9 mouse cellular contexts compared by ENCODE assay signal in the genomic region with DNA sequence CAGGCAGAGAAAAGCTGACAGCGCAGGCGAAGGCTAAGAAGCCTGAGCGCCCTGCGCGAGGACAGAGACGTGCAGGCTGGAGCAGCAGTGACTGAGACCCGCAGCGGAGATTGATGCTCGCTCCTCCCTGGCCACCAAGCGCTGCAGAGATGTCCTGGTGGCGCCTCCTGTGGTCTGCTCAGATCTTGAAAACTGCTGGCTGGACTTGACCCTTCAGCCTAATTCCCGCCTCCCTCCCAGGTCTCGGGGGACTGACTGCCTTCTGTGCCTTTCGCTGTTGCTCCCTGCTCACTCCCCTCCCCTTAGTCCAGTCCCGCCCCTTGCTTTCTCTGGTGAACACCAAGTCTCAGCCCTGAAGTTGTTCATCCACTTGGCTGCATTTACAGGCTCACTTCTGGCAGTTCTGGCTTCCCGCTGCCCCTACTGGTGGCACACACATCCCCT. TPM values are rescaled to one million over a fixed set of nuclear protein-coding genes. Genes with fewer than 3 reads are reported as not detected.
DNase-seq lines count a peak whose midpoint lies in the region; ATAC-seq and TF ChIP-seq lines count a peak whose summit lies in the region.
"Had no signal": no experiment of that assay in that cellular context is flagged by ENCODE, and none has a peak within 500 bp of the region (broad histone marks: within the 10 kb centered on the region; RNA-seq: fewer than 3 reads in every experiment).

Gene Sphkap (minus strand): TSS at position 180 of the 444 bp plus-strand sequence.

- peak; percentile 41 for DNase-seq in R1 (ENCODE audit: low read depth, low spot score)
- peak; percentile 73 to 81 for DNase-seq in cerebellum, postnatal 14 days
- DNase-seq in frontal cortex, postnatal 14 days (ENCODE audit: low spot score in 2 of 2): peak; percentile 27 to 48
- peak; percentile 76 for DNase-seq in hindbrain, embryonic 11.5 days (ENCODE audit: low spot score)
- peak; percentile 55 to 69 for DNase-seq in left cerebral cortex, adult 2 months (ENCODE audit: extremely low spot score in 1 of 2, low spot score in 2 of 2)
- DNase-seq in midbrain, embryonic 10.5 days (ENCODE audit: low spot score): peak; percentile 72
- DNase-seq in right cerebral cortex, postnatal 4 days: peak; percentile 52
- no peak for DNase-seq in natural killer cell, adult 2 months (ENCODE audit: low spot score in 2 of 2)

- under 1% methylated on average over 16 of the region's 16 CpGs for WGBS in hindbrain, embryonic 11.5 days
- WGBS in midbrain, embryonic 10.5 days: 0% methylated on average over 16 of the region's 16 CpGs

- intact Hi-C loops in left cerebral cortex, adult 2 months (cut with DNase I): loop anchor here (5.0 to 10.0 kb wide), 7 partner anchors 99 to 343 kb away; partner anchors contain the start of gene Krtap28-13

- TF ChIP-seq CTCF in left cerebral cortex, adult 2 months (IDR thresholded peaks at IDR 0.05): peak; percentile 41

- no peaks in the 10 kb centered on the region for H3K4me1 ChIP-seq in hindbrain, embryonic 11.5 days (replicated peaks; ENCODE audit: control insufficient read depth, insufficient read depth, low read length)
- peaks cover 11% of the 10 kb centered on the region for H3K4me1 ChIP-seq in midbrain, embryonic 10.5 days

- H3K9ac ChIP-seq in hindbrain, embryonic 11.5 days (ENCODE audit: low read depth, low read length): 0 out of 2 replicates have a peak within 1 kb of the TSS, but pooled peaks have one; percentile 28

- no peak within 1 kb of the TSS for H3K27ac ChIP-seq in hindbrain, embryonic 11.5 days (ENCODE audit: low read depth, low read length)
- H3K27ac ChIP-seq in left cerebral cortex, adult 2 months: peak within 1 kb of the TSS; percentile 90
- H3K27ac ChIP-seq in midbrain, embryonic 10.5 days (replicated peaks): peak within 1 kb of the TSS; percentile 10; the same call in 1 of the 2 replicates

- peak within 1 kb of the TSS; percentile 46 for H3K4me2 ChIP-seq in hindbrain, embryonic 11.5 days (replicated peaks; ENCODE audit: low read depth, low read length)

- no peaks in the 10 kb centered on the region for H3K36me3 ChIP-seq in hindbrain, embryonic 11.5 days (ENCODE audit: control insufficient read depth, insufficient read depth, low read length)
- H3K36me3 ChIP-seq in midbrain, embryonic 10.5 days: no peaks in the 10 kb centered on the region

- no peaks in the 10 kb centered on the region for H3K27me3 ChIP-seq in hindbrain, embryonic 11.5 days (ENCODE audit: control insufficient read depth, insufficient read depth, low read length)
- peaks cover 23% of the 10 kb centered on the region for H3K27me3 ChIP-seq in midbrain, embryonic 10.5 days (ENCODE audit: low read depth, poor library complexity, severe bottlenecking)

- peak within 1 kb of the TSS; percentile 40 for H3K4me3 ChIP-seq in hindbrain, embryonic 11.5 days (ENCODE audit: low read depth, low read length)
- H3K4me3 ChIP-seq in left cerebral cortex, adult 2 months: peak within 1 kb of the TSS; percentile 75
- peak within 1 kb of the TSS; percentile 54 for H3K4me3 ChIP-seq in midbrain, embryonic 10.5 days

- peak; percentile 93 for ATAC-seq in hindbrain, embryonic 11.5 days (ENCODE audit: low FRiP score)
- ATAC-seq: Patski had no signal

- no peaks in the 10 kb centered on the region for H3K9me3 ChIP-seq in hindbrain, embryonic 11.5 days (ENCODE audit: control insufficient read depth, low read length)
- no peaks in the 10 kb centered on the region for H3K9me3 ChIP-seq in midbrain, embryonic 10.5 days (replicated peaks)

RNA-seq across cellular contexts. Expression of gene Sphkap, which starts in this region (rescaled TPM):
- 1.2 TPM in 2 replicates for polyA plus RNA-seq in hindbrain, embryonic 11.5 days (2014; fragmentation: Nextera tagmentation; extraction: Ambion mirVana)
- total RNA-seq in left cerebral cortex, adult 2 months (2021): 100 to 1,000 TPM; 174 to 176 TPM
- polyA plus RNA-seq in midbrain, embryonic 10.5 days (2016; fragmentation: Nextera tagmentation; extraction: Ambion mirVana): 0.17 and 0.75 TPM in 2 replicates

Comparison
In these comparisons a context has a peak if more than half of its experiments do, and no peak if none do; other contexts are left out.
1. Peak in DNase-seq, H3K4me3 ChIP-seq and H3K27ac ChIP-seq in midbrain, embryonic 10.5 days; RNA of the gene not detected or under 1 TPM.
2. DNase-seq: peak in R1 (single experiment), cerebellum, postnatal 14 days (2 of 2), frontal cortex, postnatal 14 days (2 of 2), hindbrain, embryonic 11.5 days (single experiment), left cerebral cortex, adult 2 months (2 of 2) and right cerebral cortex, postnatal 4 days (single experiment); none in natural killer cell, adult 2 months (0 of 2).
3. Peak in every context shown above with its lines, with median percentiles within 50 percentile points of each other: H3K4me3 ChIP-seq.